Mouse (Mus musculus) C2C12 (cell line): Measurements from ENCODE around the gene Acbd6. TPM values are rescaled to one million over a fixed set of nuclear protein-coding genes. Genes with fewer than 3 reads are reported as not detected.

ENCODE experiments used
- H3K27me3 ChIP-seq: one replicate; pipeline ENCODE4 v1.6.1; 2011; ENCODE audit not compliant: control insufficient read depth, insufficient read depth, insufficient read length
- H3K36me3 ChIP-seq: one replicate; pipeline ENCODE4 v1.6.1; 2011; ENCODE audit not compliant: control insufficient read depth, insufficient read depth
- H3K4me3 ChIP-seq: one replicate; pipeline ENCODE4 v1.5.1; 2011; ENCODE audit warnings: mild to moderate bottlenecking, control low read depth; ENCODE audit not compliant: poor library complexity, insufficient read depth, severe bottlenecking
- H3K79me2 ChIP-seq: one replicate; pipeline ENCODE4 v1.6.1; 2011; ENCODE audit not compliant: control insufficient read depth, insufficient read depth
- H3K79me3 ChIP-seq: one replicate; pipeline ENCODE4 v1.6.1; 2011; ENCODE audit warnings: low read depth, control low read depth
- H3ac ChIP-seq: one replicate; pipeline ENCODE3; 2011; ENCODE audit warnings: low read depth; ENCODE audit not compliant: control insufficient read depth, insufficient read length
- CEBPB ChIP-seq: IDR thresholded peaks from one replicate; pipeline ENCODE4 v1.6.1; 2011; ENCODE audit warnings: low read depth, mild to moderate bottlenecking, control low read depth, moderate library complexity
- CTCF ChIP-seq: IDR thresholded peaks from one replicate; pipeline ENCODE4 v1.5.1; 2011; ENCODE audit not compliant: control insufficient read depth, insufficient read depth, insufficient read length
- FOSL1 ChIP-seq: IDR thresholded peaks from one replicate; pipeline ENCODE4 v1.8.0; 2011; ENCODE audit warnings: mild to moderate bottlenecking, low read length; ENCODE audit not compliant: poor library complexity, insufficient read depth, severe bottlenecking
- MAX ChIP-seq: IDR thresholded peaks from one replicate; pipeline ENCODE4 v1.6.1; 2011; ENCODE audit warnings: mild to moderate bottlenecking, control low read depth
- MYOD1 ChIP-seq: IDR thresholded peaks from one replicate; pipeline ENCODE4 v1.6.1; 2011; ENCODE audit warnings: low read depth; ENCODE audit not compliant: control insufficient read depth, insufficient read length
- MYOG ChIP-seq: IDR thresholded peaks from one replicate; pipeline ENCODE4 v1.6.1; 2011; ENCODE audit not compliant: control insufficient read depth, insufficient read length; ENCODE audit errors: extremely low read depth
- USF1 ChIP-seq: IDR thresholded peaks from one replicate; pipeline ENCODE4 v1.6.1; 2011; ENCODE audit warnings: low read depth, mild to moderate bottlenecking, control low read depth, moderate library complexity
- polyA plus RNA-seq: library from polyadenylated mRNA; unstranded; fragments of >200 nt; fragmentation: generic; extraction: Trizol; gene quantifications from one replicate; pipeline ENCODE4 v1.2.1, GENCODE M21; 2012; ENCODE audit warnings: missing spikeins

The Acbd6 gene
- polyA plus RNA-seq, 1 experiment = 70.3 TPM

DNA sequence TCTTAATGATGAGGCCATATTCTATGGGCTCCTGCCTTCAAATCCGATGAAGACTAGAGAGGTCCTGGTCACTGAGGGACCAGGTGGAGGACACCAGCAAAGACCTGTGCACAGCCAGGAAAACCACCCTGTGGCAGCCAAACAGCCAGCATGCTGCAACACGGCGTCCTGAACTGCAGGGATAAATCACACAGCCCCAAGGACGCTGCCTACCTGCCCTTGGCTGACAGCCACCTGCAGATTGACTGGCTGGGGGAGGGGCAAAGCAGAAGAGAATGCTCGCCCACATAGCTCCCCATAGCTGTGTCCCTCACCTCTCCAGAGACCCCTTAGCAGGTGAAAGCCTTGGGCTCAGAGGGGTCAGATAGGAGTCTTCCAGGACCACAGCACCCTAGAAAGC, 162.1 kb downstream of the Acbd6 start:
- H3K27me3 ChIP-seq = peaks cover 33% of the 10 kb centered on the region
- no peak overlapping the region for H3ac ChIP-seq
- no peak for TF ChIP-seq MYOG
- no peak for TF ChIP-seq MAX
- TF ChIP-seq FOSL1 = no peak
- no peak for TF ChIP-seq CTCF
- TF ChIP-seq MYOD1 = no peak
- TF ChIP-seq USF1 = no peak
- TF ChIP-seq CEBPB = no peak

DNA sequence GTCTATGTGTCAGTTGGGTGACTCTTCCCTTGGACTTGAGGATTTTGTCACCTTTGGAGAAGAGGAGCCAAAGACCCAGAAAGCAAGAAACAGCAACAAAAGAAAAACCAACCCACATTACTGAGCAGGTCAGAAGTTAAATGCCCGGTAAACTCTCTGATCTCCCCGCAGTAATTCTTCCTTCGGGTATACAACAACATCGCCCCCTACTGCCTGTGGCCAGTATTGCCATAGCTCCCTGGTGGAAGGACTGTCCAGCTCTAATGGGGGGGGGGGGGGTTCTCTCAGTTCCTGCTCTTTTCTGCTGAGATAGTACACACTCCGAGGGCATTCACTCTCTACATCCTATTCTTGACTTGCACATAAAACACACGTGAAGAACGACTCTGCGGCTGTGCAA, 163.5 kb downstream of the Acbd6 start:
- H3K4me3 ChIP-seq = no peak overlapping the region
- peaks cover 28% of the 10 kb centered on the region for H3K27me3 ChIP-seq
- H3K79me2 ChIP-seq = no peaks in the 10 kb centered on the region
- TF ChIP-seq MYOG (no peak), CEBPB (no peak), USF1 (no peak), MAX (no peak), CTCF (no peak), FOSL1 (no peak), MYOD1 (no peak)
- H3K79me3 ChIP-seq = no peaks in the 10 kb centered on the region
- H3K36me3 ChIP-seq = no peaks in the 10 kb centered on the region
- no peak overlapping the region for H3ac ChIP-seq

More for the DNA sequence above, 162.1 kb downstream of the Acbd6 start:
- H3K36me3 ChIP-seq = no peaks in the 10 kb centered on the region
- no peaks in the 10 kb centered on the region for H3K79me2 ChIP-seq
- no peaks in the 10 kb centered on the region for H3K79me3 ChIP-seq
- H3K4me3 ChIP-seq = no peak overlapping the region

DNA sequence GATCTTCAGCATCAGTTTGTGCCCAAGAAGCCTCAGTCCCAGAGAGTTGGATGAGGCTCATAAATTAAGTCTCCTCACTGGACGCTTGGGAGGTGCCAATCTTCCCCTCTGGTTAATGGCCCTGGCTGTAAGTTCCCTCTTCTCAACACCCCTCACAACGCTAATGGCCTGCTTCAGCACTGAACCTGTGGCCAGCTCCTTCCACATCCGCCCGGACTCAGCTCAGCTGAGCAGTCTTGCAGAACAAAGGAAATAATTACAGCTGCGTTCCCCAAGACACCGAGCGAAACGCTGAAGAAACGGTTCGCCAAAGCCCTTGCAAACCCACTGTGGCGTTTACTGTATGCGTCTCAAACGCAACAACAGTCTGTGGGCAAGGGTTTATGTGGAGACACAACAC, 164.3 kb downstream of the Acbd6 start:
- Histone ChIP-seq H3K4me3 (no peak overlapping the region), H3K79me3 (no peaks in the 10 kb centered on the region), H3K36me3 (no peaks in the 10 kb centered on the region), H3ac (no peak overlapping the region), H3K27me3 (peaks cover 25% of the 10 kb centered on the region), H3K79me2 (no peaks in the 10 kb centered on the region)
- TF ChIP-seq FOSL1 = no peak
- no peak for TF ChIP-seq USF1
- no peak for TF ChIP-seq MYOG
- TF ChIP-seq CEBPB = no peak
- TF ChIP-seq MAX = no peak
- no peak for TF ChIP-seq CTCF
- no peak for TF ChIP-seq MYOD1

DNA sequence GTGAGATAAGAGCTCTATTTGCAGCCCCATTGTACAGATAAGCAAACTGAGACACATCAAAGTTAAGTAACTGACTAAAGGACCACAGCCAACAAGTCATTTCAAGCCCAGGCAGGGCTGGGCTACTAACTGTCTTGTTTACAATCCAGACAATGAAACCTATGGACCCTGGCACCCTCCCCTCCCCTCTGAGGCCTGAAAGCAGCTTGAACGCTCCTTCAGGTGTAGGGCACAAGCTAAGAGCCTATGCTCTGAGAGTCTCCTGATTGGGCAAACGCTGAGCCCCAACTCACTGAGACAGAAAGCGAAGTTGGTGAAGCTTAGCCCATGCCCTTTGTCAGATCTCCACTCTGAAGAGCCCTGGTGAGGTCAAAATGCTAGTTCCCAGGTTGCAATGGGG, 166.4 kb downstream of the Acbd6 start:
- Histone ChIP-seq H3K4me3 (no peak overlapping the region), H3K79me2 (no peaks in the 10 kb centered on the region), H3K27me3 (peaks cover 26% of the 10 kb centered on the region), H3K79me3 (no peaks in the 10 kb centered on the region), H3ac (no peak overlapping the region), H3K36me3 (no peaks in the 10 kb centered on the region)
- TF ChIP-seq MYOG (no peak), CEBPB (no peak), MAX (no peak), MYOD1 (no peak), FOSL1 (no peak), USF1 (no peak), CTCF (no peak)

DNA sequence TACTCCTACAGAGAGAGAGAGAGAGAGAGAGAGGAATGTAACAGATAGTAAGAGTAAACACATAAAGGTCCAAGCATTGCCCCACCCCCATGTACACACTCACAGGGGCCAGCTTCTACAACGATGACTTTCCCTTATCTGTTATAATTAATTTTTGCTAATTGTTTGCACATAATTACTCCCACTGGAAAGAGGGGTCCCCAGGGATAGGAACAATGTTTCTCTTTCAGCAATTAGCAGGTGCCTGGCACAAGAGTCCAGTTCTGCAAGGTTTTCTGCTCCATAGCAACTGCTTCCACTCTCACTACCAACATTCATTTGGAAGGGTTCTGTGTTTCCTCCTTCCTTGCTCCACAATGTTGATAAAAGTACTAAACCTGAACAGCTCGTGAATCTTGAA, 168.0 kb downstream of the Acbd6 start:
- H3K4me3 ChIP-seq = no peak overlapping the region
- no peaks in the 10 kb centered on the region for H3K36me3 ChIP-seq
- H3K79me2 ChIP-seq = no peaks in the 10 kb centered on the region
- no peak for TF ChIP-seq MYOG
- no peak for TF ChIP-seq CTCF
- TF ChIP-seq MYOD1 = no peak
- no peak for TF ChIP-seq CEBPB
- H3K27me3 ChIP-seq = peaks cover 31% of the 10 kb centered on the region
- H3ac ChIP-seq = no peak overlapping the region
- H3K79me3 ChIP-seq = no peaks in the 10 kb centered on the region

DNA sequence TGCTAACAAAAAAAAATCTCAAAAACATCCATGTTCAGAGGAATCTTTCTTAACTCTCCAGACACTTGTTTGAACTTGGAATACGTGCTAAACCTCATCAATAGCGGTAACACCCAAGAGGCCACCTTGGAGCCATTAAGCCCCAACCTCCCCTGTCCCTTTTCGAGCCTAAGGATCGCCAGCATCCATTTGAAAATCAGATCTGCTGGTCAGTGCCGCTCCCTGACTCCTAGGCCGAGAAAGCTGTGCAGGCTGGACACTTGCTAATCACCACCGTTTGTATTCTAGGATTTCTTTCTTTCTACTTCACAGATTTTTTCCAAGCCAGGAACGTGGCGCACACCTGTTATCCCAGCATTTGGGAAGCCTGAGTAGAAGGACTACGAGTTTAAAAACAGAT, 169.9 kb downstream of the Acbd6 start:
- Histone ChIP-seq H3K27me3 (peaks cover 43% of the 10 kb centered on the region), H3ac (no peak overlapping the region), H3K4me3 (no peak overlapping the region), H3K79me2 (no peaks in the 10 kb centered on the region), H3K79me3 (no peaks in the 10 kb centered on the region), H3K36me3 (no peaks in the 10 kb centered on the region)
- no peak for TF ChIP-seq MYOG
- TF ChIP-seq USF1 = no peak
- TF ChIP-seq MYOD1 = no peak
- no peak for TF ChIP-seq FOSL1
- TF ChIP-seq MAX = no peak
- TF ChIP-seq CEBPB = no peak
- no peak for TF ChIP-seq CTCF
